Mouse (Mus musculus) G1E (cell line): ENCODE measurements around the gene Gm11487. TPM values are rescaled to one million over a fixed set of nuclear protein-coding genes. Genes with fewer than 3 reads are reported as not detected.
"Not testable (repeated sequence)": the region's sequence is repeated elsewhere in the genome, so short reads cannot be mapped to it uniquely, and the experiment has no call there.

Experiments
- ATAC-seq: 2 replicates; pipeline ENCODE4 v1.8.0; 2016; ENCODE audit warnings: mild to moderate bottlenecking; ENCODE audit not compliant: insufficient number of reproducible peaks, poor library complexity, low FRiP score, severe bottlenecking; ENCODE audit errors: extremely low read depth
- DNase-seq: peaks from one replicate; pipeline ENCODE4 v3.0.0; 2012; ENCODE audit warnings: low spot score
- H3K27me3 ChIP-seq: 2 replicates; pipeline ENCODE4 v1.6.1; 2012; ENCODE audit warnings: mild to moderate bottlenecking, low read length, inconsistent platforms; ENCODE audit not compliant: insufficient read depth
- H3K36me3 ChIP-seq: replicated peaks from 2 replicates; pipeline ENCODE3; 2012; ENCODE audit warnings: mild to moderate bottlenecking, inconsistent platforms
- H3K4me1 ChIP-seq: 2 replicates; pipeline ENCODE4 v1.6.1; 2012; ENCODE audit warnings: low read depth, low read length, inconsistent platforms, mixed read lengths; ENCODE audit not compliant: insufficient read depth
- H3K4me3 ChIP-seq: 2 replicates; pipeline ENCODE4 v1.5.1; 2012; ENCODE audit warnings: low read depth, mild to moderate bottlenecking, inconsistent platforms, low read length, moderate library complexity, mixed read lengths
- H3K9me3 ChIP-seq: replicated peaks from 2 replicates; pipeline ENCODE4 v1.6.1; 2012; ENCODE audit warnings: inconsistent platforms
- CTCF ChIP-seq: IDR thresholded peaks from 2 replicates; pipeline ENCODE4 v1.5.1; 2012; ENCODE audit warnings: low read depth, low read length, inconsistent platforms, mixed read lengths
- GATA1 ChIP-seq: IDR thresholded peaks from 2 replicates; pipeline ENCODE4 v1.6.1; 2012; ENCODE audit warnings: borderline replicate concordance, low read length, inconsistent platforms, mixed read lengths
- GATA2 ChIP-seq: IDR thresholded peaks from 2 replicates; pipeline ENCODE4 v1.6.1; 2012; ENCODE audit warnings: low read depth, low read length, inconsistent platforms, borderline replicate concordance
- POLR2AphosphoS5 ChIP-seq: IDR thresholded peaks from 2 replicates; pipeline ENCODE4 v1.6.1; 2012; ENCODE audit warnings: low read depth, low read length, inconsistent platforms; ENCODE audit not compliant: insufficient replicate concordance
- TAL1 ChIP-seq: conservative IDR thresholded peaks from 2 replicates; pipeline ENCODE4 v1.6.1; 2012; ENCODE audit warnings: low read depth, low read length, inconsistent platforms, mixed read lengths
- polyA plus RNA-seq: library from polyadenylated mRNA; stranded (reverse); fragments of >175 nt; gene quantifications from 2 replicates; pipeline ENCODE4 v1.2.3, GENCODE M21; 2012
- total RNA-seq, 2 experiments: library from RNA; stranded (forward) in 1 of 2; stranded (reverse) in 1 of 2; fragments of 200-1000 nt in 1 of 2; fragments of >200 nt in 1 of 2; fragmentation: Nextera tagmentation in 1 of 2; gene quantifications; 2 replicates each; pipeline ENCODE4 v1.2.3; 2014 to 2017

Gm11487 gene
- total RNA-seq (2014; fragmentation: Nextera tagmentation) (not detected in 2 replicates), total RNA-seq (2017) (not detected in 2 replicates), polyA plus RNA-seq (not detected in 2 replicates)

DNA sequence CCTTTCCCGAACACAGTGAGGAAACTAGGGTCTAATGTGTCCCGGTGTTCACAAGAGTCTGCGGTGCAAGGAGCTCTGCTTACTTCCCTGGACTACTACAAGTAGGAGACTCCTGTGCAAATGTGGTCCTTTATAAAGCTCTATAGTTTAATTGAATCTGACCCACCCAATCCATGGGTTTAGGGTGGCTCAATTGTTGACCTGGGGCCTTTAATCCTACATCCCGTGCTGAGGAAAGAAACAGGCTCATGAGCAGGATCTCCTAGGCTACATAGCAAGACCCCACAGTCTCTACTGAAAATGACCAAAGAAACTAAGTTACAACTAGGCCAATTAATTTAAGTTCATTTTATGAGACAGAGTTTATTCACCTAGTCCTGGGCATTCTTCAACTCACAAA is at the start of gene Gm11487:
Gene Gm11487 (minus strand): TSS at position 101 of the 400 bp plus-strand sequence.
- not testable (repeated sequence) for H3K36me3 ChIP-seq, DNase-seq, H3K4me3 ChIP-seq, H3K27me3 ChIP-seq, H3K4me1 ChIP-seq, H3K9me3 ChIP-seq, ATAC-seq

DNA sequence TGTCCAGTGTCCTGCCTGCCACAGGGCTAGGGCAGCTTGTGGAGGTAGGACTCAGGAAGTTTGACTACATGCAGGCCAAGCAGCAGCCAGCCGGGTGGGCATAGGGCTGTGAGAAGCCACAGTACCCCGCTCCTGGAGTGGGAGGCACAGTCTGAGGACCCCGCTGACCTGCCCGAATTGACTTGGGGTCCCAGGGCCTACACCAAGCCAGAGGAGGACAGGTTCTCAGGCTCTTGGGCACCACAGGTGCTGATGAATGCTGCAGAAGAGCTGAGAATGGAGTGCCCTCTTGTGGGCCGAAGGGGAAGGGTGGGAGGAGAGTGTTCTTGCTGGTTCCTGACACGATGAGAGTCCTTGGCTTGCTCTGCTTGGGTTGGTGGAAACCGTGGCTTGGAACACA is 39.8 kb upstream of the Gm11487 start:
- TF ChIP-seq GATA1: no peak
- no peak for TF ChIP-seq POLR2AphosphoS5
- no peak for TF ChIP-seq TAL1
- TF ChIP-seq GATA2: no peak
- no peak for TF ChIP-seq CTCF
- H3K9me3 ChIP-seq: peaks cover 8% of the 10 kb centered on the region
- ATAC-seq (no peak), DNase-seq (no peak)
- no peaks in the 10 kb centered on the region for H3K36me3 ChIP-seq
- no peaks in the 10 kb centered on the region for H3K27me3 ChIP-seq
- H3K4me1 ChIP-seq: no peaks in the 10 kb centered on the region
- no peak overlapping the region for H3K4me3 ChIP-seq

DNA sequence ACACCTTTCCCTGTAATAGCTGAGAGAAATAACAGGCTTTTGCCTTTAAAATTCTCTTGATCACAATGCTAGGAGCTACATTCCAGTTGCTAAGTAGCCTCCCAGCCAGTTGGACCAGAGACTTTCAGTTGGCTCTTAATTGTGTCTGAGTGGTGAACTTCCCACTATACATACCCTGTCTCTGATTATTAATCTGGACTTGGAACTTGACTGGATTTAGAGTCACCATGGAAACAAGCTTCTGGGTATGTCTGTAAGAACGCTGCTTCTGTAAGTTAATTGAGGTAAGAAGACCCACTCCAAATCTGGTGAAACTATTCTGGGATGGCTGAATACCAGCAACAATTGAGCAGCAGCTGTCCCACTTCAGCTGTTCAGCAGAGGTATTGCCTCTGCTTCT is 37.7 kb upstream of the Gm11487 start:
- TF ChIP-seq POLR2AphosphoS5 (no peak), CTCF (no peak), TAL1 (no peak), GATA2 (no peak), GATA1 (no peak)
- H3K4me1 ChIP-seq: no peaks in the 10 kb centered on the region
- no peaks in the 10 kb centered on the region for H3K36me3 ChIP-seq
- DNase-seq (no peak), ATAC-seq (no peak)
- no peak overlapping the region for H3K4me3 ChIP-seq
- H3K27me3 ChIP-seq: no peaks in the 10 kb centered on the region
- H3K9me3 ChIP-seq: peaks cover 8% of the 10 kb centered on the region

GRCm38 (mm10) chr4:73425903-73426302 is 21.0 kb upstream of the Gm11487 start:
- ATAC-seq (no peak), DNase-seq (no peak)
- no peak overlapping the region for H3K4me3 ChIP-seq
- no peaks in the 10 kb centered on the region for H3K36me3 ChIP-seq
- no peak for TF ChIP-seq TAL1
- no peak for TF ChIP-seq POLR2AphosphoS5
- TF ChIP-seq GATA2: no peak
- TF ChIP-seq CTCF: no peak
- TF ChIP-seq GATA1: no peak
- H3K9me3 ChIP-seq: peaks cover 7% of the 10 kb centered on the region
- no peaks in the 10 kb centered on the region for H3K27me3 ChIP-seq
- no peaks in the 10 kb centered on the region for H3K4me1 ChIP-seq

DNA sequence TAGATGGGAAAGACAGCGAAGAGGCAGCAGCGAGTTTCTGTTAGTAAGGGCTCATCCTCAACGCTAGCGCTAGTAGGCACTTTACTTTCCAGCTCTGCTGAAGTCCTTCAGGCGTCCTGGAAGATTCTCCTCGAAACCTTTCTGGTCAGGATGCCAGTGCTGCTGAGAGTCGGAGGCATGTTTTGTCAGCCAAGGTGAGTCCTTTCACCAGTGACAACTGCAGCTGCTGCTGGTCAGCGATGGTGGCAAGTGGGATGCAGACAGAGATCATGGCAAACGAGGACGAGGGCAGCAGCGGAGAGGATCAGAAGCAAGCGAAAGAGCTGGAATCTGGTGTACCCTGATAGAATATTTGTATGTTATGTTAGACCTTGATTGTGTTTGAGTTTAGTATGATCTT is 18.2 kb upstream of the Gm11487 start:
- TF ChIP-seq TAL1 (no peak), POLR2AphosphoS5 (no peak), GATA1 (no peak), CTCF (no peak), GATA2 (no peak)
- Histone ChIP-seq H3K4me3 (no peak overlapping the region), H3K9me3 (peaks cover 10% of the 10 kb centered on the region), H3K27me3 (no peaks in the 10 kb centered on the region), H3K4me1 (no peaks in the 10 kb centered on the region), H3K36me3 (no peaks in the 10 kb centered on the region)
- ATAC-seq: no peak
- DNase-seq: no peak

GRCm38 (mm10) chr4:73366534-73366933 is 38.3 kb downstream of the Gm11487 start:
- ATAC-seq (no peak), DNase-seq (no peak)
- H3K9me3 ChIP-seq: no peaks in the 10 kb centered on the region
- no peaks in the 10 kb centered on the region for H3K36me3 ChIP-seq
- no peaks in the 10 kb centered on the region for H3K4me1 ChIP-seq
- TF ChIP-seq POLR2AphosphoS5 (no peak), TAL1 (no peak), CTCF (no peak), GATA2 (no peak), GATA1 (no peak)
- H3K4me3 ChIP-seq: no peak overlapping the region
- H3K27me3 ChIP-seq: no peaks in the 10 kb centered on the region

Other genes with a start within 250 kb of the Gm11487 start
- gene Gm11238, start 202.8 kb upstream of the Gm11487 start, total RNA-seq (2014; fragmentation: Nextera tagmentation): not detected in 2 replicates
- not detected in 2 replicates for gene Gm11238, start 202.8 kb upstream of the Gm11487 start, total RNA-seq (2017)
- not detected in 2 replicates for gene Gm11238, start 202.8 kb upstream of the Gm11487 start, polyA plus RNA-seq
- gene Gm11237, start 217.9 kb upstream of the Gm11487 start, total RNA-seq (2014; fragmentation: Nextera tagmentation): not detected in 2 replicates
- not detected in 2 replicates for gene Gm11237, start 217.9 kb upstream of the Gm11487 start, total RNA-seq (2017)
- gene Gm11237, start 217.9 kb upstream of the Gm11487 start, polyA plus RNA-seq: not detected in 2 replicates
- not detected in 2 replicates for gene Gm11236, start 233.0 kb upstream of the Gm11487 start, total RNA-seq (2014; fragmentation: Nextera tagmentation)
- gene Gm11236, start 233.0 kb upstream of the Gm11487 start, total RNA-seq (2017): not detected in 2 replicates
- not detected in 2 replicates for gene Gm11236, start 233.0 kb upstream of the Gm11487 start, polyA plus RNA-seq